Comparison of ENCODE assay signal across 25 mouse cellular contexts in the genomic region with DNA sequence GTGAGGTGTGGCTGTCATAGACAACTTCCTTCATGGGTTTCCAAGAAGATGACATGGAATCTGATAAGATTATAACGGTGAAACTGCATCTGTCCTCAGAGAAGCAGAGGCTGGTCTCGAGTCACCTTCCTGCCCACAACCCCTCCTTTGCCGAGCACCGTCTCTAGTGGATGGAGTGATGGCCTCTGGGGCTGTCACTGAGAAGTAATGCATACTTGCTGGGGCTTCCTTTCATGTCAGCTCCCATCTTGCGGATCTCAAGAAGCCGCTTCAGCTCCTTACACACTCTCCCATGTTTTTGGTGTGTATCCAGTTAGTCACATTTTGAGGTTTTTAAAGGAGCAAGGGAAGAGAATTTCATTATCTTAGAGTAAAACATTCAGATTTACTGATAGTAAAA.
"Had no signal": no experiment of that assay in that cellular context is flagged by ENCODE, and none has a peak within 500 bp of the region (broad histone marks: within the 10 kb centered on the region; RNA-seq: fewer than 3 reads in every experiment).

No protein-coding gene starts in this region.

- H3K4me3 ChIP-seq: gastrocnemius, adult 2 months; heart, adult 2 months; heart, embryonic 12.5 days; hindbrain, embryonic 10.5 days; hindbrain, embryonic 12.5 days; intestine, embryonic 15.5 days; layer of hippocampus, adult 2 months; left cerebral cortex, adult 2 months; limb, embryonic 10.5 days; limb, embryonic 12.5 days; liver, embryonic 13.5 days; liver, embryonic 15.5 days had no signal

- H3K36me3 ChIP-seq: heart, embryonic 12.5 days; hindbrain, embryonic 10.5 days; hindbrain, embryonic 12.5 days; intestine, embryonic 15.5 days; limb, embryonic 10.5 days; limb, embryonic 12.5 days; liver, embryonic 13.5 days; liver, embryonic 15.5 days had no signal

- H3K4me1 ChIP-seq: intestine, embryonic 15.5 days; liver, embryonic 13.5 days; liver, embryonic 15.5 days had no signal

- H3K4me2 ChIP-seq: heart, embryonic 12.5 days; hindbrain, embryonic 12.5 days; hindbrain, embryonic 14.5 days; intestine, embryonic 15.5 days; limb, embryonic 12.5 days; liver, embryonic 11.5 days; liver, embryonic 13.5 days; liver, embryonic 15.5 days had no signal

- H3K27me3 ChIP-seq: heart, embryonic 12.5 days; hindbrain, embryonic 12.5 days; intestine, embryonic 15.5 days; limb, embryonic 12.5 days; liver, embryonic 13.5 days; liver, embryonic 15.5 days had no signal

- ATAC-seq: inflammation-experienced regulatory T-cells, adult 6 months; intestine, embryonic 15.5 days; intestine, postnatal 0 days had no signal

- H3K9ac ChIP-seq: heart, embryonic 12.5 days; hindbrain, embryonic 12.5 days; hindbrain, embryonic 14.5 days; intestine, embryonic 15.5 days; limb, embryonic 12.5 days; liver, embryonic 13.5 days; liver, embryonic 15.5 days had no signal

- H3K27ac ChIP-seq: gastrocnemius, adult 2 months; heart, adult 2 months; hindbrain, embryonic 10.5 days; hindbrain, embryonic 12.5 days; hindbrain, embryonic 14.5 days; intestine, embryonic 15.5 days; layer of hippocampus, adult 2 months; left cerebral cortex, adult 2 months; limb, embryonic 10.5 days; limb, embryonic 12.5 days; liver, embryonic 13.5 days; liver, embryonic 15.5 days had no signal

- DNase-seq: gastrocnemius, adult 2 months; gastrocnemius, postnatal 10 days; gastrocnemius, postnatal 25 days; heart, adult 2 months; heart, postnatal 4 days; kidney, adult 18-20 months; kidney, adult 8-10 months; kidney, postnatal 10 days; kidney, postnatal 25 days; kidney, postnatal 4 days; liver; liver, embryonic 13.5 days had no signal

- H3K9me3 ChIP-seq: heart, embryonic 12.5 days; hindbrain, embryonic 10.5 days; hindbrain, embryonic 12.5 days; intestine, embryonic 15.5 days; limb, embryonic 10.5 days; limb, embryonic 12.5 days; liver, embryonic 13.5 days; liver, embryonic 15.5 days had no signal
